Mouse (Mus musculus) forebrain, embryonic 10.5 days (tissue): ENCODE measurements around the gene Ryr1. TPM values are rescaled to one million over a fixed set of nuclear protein-coding genes. Genes with fewer than 3 reads are reported as not detected.
A peak's percentile ranks its signal among the peaks of the same experiment; 100 is the strongest.

Experiments used
- DNase-seq: peaks from one replicate; pipeline ENCODE4 v3.0.0-alpha.2; 2017; ENCODE audit warnings: low spot score; ENCODE audit errors: extremely low spot score
- H3K27ac ChIP-seq: fragments of 300-500 bp; sonication (generic); 2 replicates; pipeline ENCODE4 v1.5.1; 2016; ENCODE audit warnings: mild to moderate bottlenecking
- H3K27me3 ChIP-seq: fragments of 300-500 bp; sonication (generic); 2 replicates; pipeline ENCODE4 v1.6.1; 2016; ENCODE audit warnings: mild to moderate bottlenecking; ENCODE audit not compliant: poor library complexity, severe bottlenecking
- H3K36me3 ChIP-seq: fragments of 300-500 bp; sonication (generic); replicated peaks from 2 replicates; pipeline ENCODE4 v1.6.1; 2016; ENCODE audit warnings: mild to moderate bottlenecking, moderate library complexity
- H3K4me1 ChIP-seq: fragments of 300-500 bp; sonication (generic); 2 replicates; pipeline ENCODE4 v1.6.1; 2016
- H3K4me3 ChIP-seq: fragments of 300-500 bp; sonication (generic); 2 replicates; pipeline ENCODE4 v1.5.1; 2016; ENCODE audit warnings: mild to moderate bottlenecking, moderate library complexity
- H3K9me3 ChIP-seq: fragments of 300-500 bp; sonication (generic); 2 replicates; pipeline ENCODE4 v1.6.1; 2016; ENCODE audit warnings: mild to moderate bottlenecking, moderate library complexity
- WGBS: fragments of 180-500 bp; shearing (Covaris S2); methylation state at CpG from one replicate; pipeline ENCODE4 v1.1.7; 2016; 5-methylcytosine and 5-hydroxymethylcytosine counted together
- polyA plus RNA-seq: library from polyadenylated mRNA; unstranded; fragments of >200 nt; fragmentation: Nextera tagmentation; extraction: Ambion mirVana; gene quantifications from 2 replicates; pipeline ENCODE4 v1.2.1, GENCODE M21; 2016

Ryr1 gene
- polyA plus RNA-seq, 1 experiment from 2014 or later: 1.0 TPM

GRCm38 (mm10) chr7:29017222-29017621 is 107.8 kb downstream of the Ryr1 start:
- DNase-seq: no peak
- peaks cover 10% of the 10 kb centered on the region for H3K4me1 ChIP-seq
- peaks cover 58% of the 10 kb centered on the region for H3K27me3 ChIP-seq
- peaks cover 7% of the 10 kb centered on the region for H3K9me3 ChIP-seq
- WGBS: 88% methylated on average over 7 of the region's 7 CpGs
- H3K4me3 ChIP-seq: no peak overlapping the region
- no peaks in the 10 kb centered on the region for H3K36me3 ChIP-seq
- H3K27ac ChIP-seq: no peak overlapping the region

GRCm38 (mm10) chr7:29016440-29016839 is 108.5 kb downstream of the Ryr1 start:
- Histone ChIP-seq H3K4me1 (peaks cover 10% of the 10 kb centered on the region), H3K36me3 (no peaks in the 10 kb centered on the region), H3K27me3 (peaks cover 54% of the 10 kb centered on the region), H3K9me3 (peaks cover 7% of the 10 kb centered on the region), H3K4me3 (no peak overlapping the region), H3K27ac (no peak overlapping the region)
- 88% methylated on average over 7 of the region's 7 CpGs for WGBS
- DNase-seq: no peak

GRCm38 (mm10) chr7:29014984-29015383 is 110.0 kb downstream of the Ryr1 start:
- WGBS: 95% methylated on average over 1 of the region's 1 CpGs
- H3K27me3 ChIP-seq: peaks cover 39% of the 10 kb centered on the region
- peaks cover 7% of the 10 kb centered on the region for H3K9me3 ChIP-seq
- no peak overlapping the region for H3K4me3 ChIP-seq
- peaks cover 9% of the 10 kb centered on the region for H3K4me1 ChIP-seq
- H3K36me3 ChIP-seq: no peaks in the 10 kb centered on the region
- H3K27ac ChIP-seq: no peak overlapping the region
- no peak for DNase-seq

GRCm38 (mm10) chr7:29008714-29009113 is 116.3 kb downstream of the Ryr1 start:
- no peaks in the 10 kb centered on the region for H3K4me1 ChIP-seq

DNA sequence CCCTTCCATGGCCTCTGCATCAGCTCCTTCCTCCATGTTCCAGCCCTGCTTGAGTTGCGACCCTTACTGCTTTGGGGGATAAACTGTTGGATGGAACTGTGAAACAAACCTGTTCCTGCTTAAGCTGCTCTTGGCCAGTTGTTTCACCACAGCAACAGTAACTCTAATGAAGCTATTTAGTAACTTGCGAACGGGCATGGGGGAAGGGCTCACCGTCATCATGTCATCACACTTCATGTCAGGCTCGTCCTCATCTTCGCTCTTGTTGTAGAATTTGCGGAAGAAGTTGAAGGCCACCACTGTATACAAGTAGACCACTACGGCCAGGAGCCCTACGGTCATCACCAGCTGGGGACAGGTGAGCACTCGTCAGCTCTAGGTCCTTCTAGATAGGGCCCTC is 116.8 kb downstream of the Ryr1 start:
- Histone ChIP-seq H3K36me3 (no peaks in the 10 kb centered on the region), H3K9me3 (peaks cover 9% of the 10 kb centered on the region; the same call in 1 of the 2 replicates), H3K4me3 (no peak overlapping the region), H3K27ac (no peak overlapping the region), H3K4me1 (no peaks in the 10 kb centered on the region), H3K27me3 (no peaks in the 10 kb centered on the region)
- DNase-seq: no peak
- 94% methylated on average over 10 of the region's 10 CpGs for WGBS

More at GRCm38 (mm10) chr7:29008714-29009113, 116.3 kb downstream of the Ryr1 start:
- H3K27ac ChIP-seq: no peak overlapping the region
- DNase-seq: no peak
- no peaks in the 10 kb centered on the region for H3K36me3 ChIP-seq
- no peaks in the 10 kb centered on the region for H3K27me3 ChIP-seq
- H3K4me3 ChIP-seq: no peak overlapping the region
- 81% methylated on average over 9 of the region's 9 CpGs for WGBS
- H3K9me3 ChIP-seq: peaks cover 4% of the 10 kb centered on the region; the same call in 1 of the 2 replicates

DNA sequence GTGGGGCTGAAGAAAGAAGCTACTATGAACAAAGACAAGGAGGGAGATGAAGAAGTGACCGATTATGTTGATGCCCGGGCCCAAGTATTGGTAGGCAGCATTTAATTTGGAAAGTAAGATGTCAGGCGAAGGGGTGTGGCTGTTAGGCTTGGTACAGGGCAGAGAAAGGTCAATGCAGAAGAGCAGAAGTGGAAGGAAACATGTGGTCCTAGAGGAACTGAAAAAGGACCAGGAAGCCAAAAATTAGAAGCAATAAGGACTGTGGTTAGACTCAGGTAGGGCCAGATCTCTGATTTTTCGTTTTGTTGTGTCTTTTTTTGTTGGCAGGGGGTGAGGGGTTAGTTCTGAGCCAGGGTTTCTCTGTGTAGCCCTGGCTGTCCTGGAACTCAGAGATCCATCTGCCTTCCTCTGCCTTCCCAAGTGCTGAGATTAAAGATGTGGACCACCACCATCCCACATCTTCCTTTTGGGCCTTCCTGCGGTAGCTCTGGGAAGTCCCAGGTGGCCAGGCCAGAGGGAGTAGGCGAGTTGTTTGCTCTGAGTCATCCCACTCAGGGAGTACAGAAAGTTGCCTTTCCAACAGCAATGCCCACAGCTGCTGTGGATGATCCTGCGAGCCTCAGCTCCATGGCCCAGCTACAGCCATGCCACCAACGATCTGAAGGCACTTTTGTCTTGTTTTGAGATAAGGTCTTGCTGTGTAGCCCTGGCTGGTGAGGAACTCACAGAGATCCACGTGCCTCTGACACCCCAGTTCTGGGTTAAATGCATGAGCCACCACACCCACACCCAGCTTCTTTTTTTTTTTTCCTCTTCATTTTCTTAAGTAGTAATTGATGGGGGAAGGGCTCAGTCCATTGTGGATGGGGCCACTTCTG is 117.5 kb downstream of the Ryr1 start:
- WGBS: 79% methylated on average over 9 of the region's 9 CpGs
- Histone ChIP-seq H3K27me3 (peaks cover under 1% of the 10 kb centered on the region; the same call in 1 of the 2 replicates), H3K27ac (no peak overlapping the region), H3K36me3 (no peaks in the 10 kb centered on the region), H3K4me1 (no peaks in the 10 kb centered on the region), H3K9me3 (peaks cover 9% of the 10 kb centered on the region; the same call in 1 of the 2 replicates), H3K4me3 (no peak overlapping the region)
- DNase-seq: no peak

GRCm38 (mm10) chr7:29000651-29001605 is 124.1 kb downstream of the Ryr1 start:
- peak overlapping the region; percentile 60 for H3K4me3 ChIP-seq
- WGBS: 8% methylated on average over 43 of the region's 43 CpGs
- peaks cover 15% of the 10 kb centered on the region for H3K4me1 ChIP-seq
- DNase-seq: peak; percentile 88
- H3K27ac ChIP-seq: peak overlapping the region; percentile 85
- H3K36me3 ChIP-seq: no peaks in the 10 kb centered on the region
- peaks cover 9% of the 10 kb centered on the region; the same call in 1 of the 2 replicates for H3K9me3 ChIP-seq
- peaks cover 23% of the 10 kb centered on the region for H3K27me3 ChIP-seq

DNA sequence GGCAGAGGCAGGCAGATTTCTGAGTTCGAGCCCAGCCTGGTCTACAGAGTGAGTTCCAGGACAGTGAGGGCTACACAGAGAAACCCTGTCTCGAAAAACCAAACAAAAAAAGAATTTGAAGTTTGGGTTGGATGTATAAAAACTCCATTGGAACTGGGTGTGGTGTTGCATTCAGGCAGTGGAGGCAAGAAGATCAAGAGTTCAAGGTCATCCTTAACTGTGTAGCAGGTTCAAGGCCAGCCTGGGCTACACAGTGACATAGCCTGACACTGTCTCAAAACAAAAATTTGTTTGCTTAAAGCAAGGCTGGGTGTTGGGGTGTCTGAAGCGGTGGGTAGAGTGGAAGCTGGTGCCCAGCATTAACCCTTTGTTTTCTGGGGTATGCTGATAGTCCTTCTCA is 131.6 kb downstream of the Ryr1 start:
- no peaks in the 10 kb centered on the region for H3K27me3 ChIP-seq
- WGBS: 84% methylated on average over 3 of the region's 3 CpGs
- no peaks in the 10 kb centered on the region for H3K36me3 ChIP-seq

DNA sequence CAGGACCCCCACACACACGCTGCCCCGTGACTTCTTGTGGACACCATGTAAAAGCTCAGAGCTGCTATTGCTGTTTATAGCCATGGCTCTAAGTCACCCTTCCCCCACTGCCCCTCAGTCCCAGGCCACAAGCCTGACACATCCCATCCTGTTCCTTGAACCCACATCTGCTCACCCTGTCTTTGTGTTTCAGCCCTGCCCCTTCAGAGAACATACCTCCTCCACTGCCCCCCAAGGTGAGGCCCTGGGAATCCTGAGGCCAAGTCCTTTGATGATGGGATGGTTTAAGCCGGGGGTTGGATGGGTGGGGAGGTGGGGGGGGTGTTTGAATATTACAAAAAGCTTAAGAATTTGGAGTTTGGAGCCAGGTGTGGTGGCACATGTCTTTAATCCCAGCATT is 132.0 kb downstream of the Ryr1 start:
- H3K4me3 ChIP-seq: no peak overlapping the region
- H3K9me3 ChIP-seq: no peaks in the 10 kb centered on the region
- H3K4me1 ChIP-seq: peaks cover 3% of the 10 kb centered on the region; the same call in 1 of the 2 replicates
- WGBS: 93% methylated on average over 3 of the region's 3 CpGs
- H3K36me3 ChIP-seq: no peaks in the 10 kb centered on the region
- no peak for DNase-seq
- H3K27me3 ChIP-seq: no peaks in the 10 kb centered on the region
- no peak overlapping the region for H3K27ac ChIP-seq

More for the DNA sequence above, 131.6 kb downstream of the Ryr1 start:
- no peak for DNase-seq
- peaks cover 3% of the 10 kb centered on the region; the same call in 1 of the 2 replicates for H3K4me1 ChIP-seq
- no peaks in the 10 kb centered on the region for H3K9me3 ChIP-seq
- H3K4me3 ChIP-seq: no peak overlapping the region
- H3K27ac ChIP-seq: no peak overlapping the region

DNA sequence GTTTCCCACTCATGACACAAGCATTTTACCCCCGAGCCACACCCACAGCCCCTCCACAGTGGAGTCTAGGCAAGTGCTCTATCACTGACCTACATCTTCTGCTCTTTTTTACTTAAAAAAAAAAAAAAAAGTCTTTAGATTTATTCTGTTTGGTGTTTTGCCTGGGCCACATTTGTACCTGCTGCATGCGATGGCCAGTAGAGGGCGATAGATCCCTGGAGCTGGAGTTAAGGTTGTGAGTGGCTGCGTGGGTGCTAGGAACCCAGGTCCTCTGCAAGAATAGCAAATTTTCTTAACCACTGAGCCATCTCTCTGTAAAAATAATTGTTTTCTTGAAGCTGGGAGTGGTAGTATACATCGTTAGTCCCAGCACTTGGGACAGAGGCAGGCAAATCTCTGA is 133.4 kb downstream of the Ryr1 start:
- no peak overlapping the region for H3K4me3 ChIP-seq
- H3K9me3 ChIP-seq: no peaks in the 10 kb centered on the region
- no peak overlapping the region for H3K27ac ChIP-seq
- peaks cover 3% of the 10 kb centered on the region; the same call in 1 of the 2 replicates for H3K4me1 ChIP-seq
- no peaks in the 10 kb centered on the region for H3K27me3 ChIP-seq
- H3K36me3 ChIP-seq: no peaks in the 10 kb centered on the region
- 64% methylated on average over 5 of the region's 5 CpGs for WGBS
- no peak for DNase-seq

DNA sequence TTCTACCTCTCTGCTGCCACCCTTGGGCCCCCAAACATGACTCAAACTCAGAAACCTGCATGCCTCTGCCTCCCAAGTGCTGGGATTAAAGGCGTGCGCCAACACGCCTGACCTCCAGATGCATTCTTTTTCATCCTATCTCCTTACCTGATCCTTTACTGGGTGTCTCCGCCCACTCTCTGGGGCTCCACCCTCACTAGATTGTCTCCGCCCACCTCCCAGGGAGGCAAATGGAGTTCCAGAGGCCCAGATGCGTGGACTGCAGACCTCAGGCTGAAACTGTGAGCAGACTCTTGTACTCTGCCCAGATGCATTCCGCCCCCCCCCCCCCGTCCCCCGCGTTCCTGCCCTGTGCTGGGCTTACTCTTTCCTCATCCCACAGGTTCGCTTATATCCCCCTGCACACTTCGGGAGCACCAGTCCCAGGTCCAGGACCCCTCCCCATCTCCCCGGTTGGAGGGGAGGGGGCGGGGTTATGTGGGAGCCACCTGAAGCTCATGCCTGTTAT is 134.2 kb downstream of the Ryr1 start:
- H3K27me3 ChIP-seq: no peaks in the 10 kb centered on the region
- H3K36me3 ChIP-seq: no peaks in the 10 kb centered on the region
- no peak overlapping the region for H3K27ac ChIP-seq
- no peak for DNase-seq
- 55% methylated on average over 13 of the region's 14 CpGs for WGBS
- H3K4me1 ChIP-seq: peaks cover 3% of the 10 kb centered on the region; the same call in 1 of the 2 replicates
- H3K4me3 ChIP-seq: no peak overlapping the region
- no peaks in the 10 kb centered on the region for H3K9me3 ChIP-seq

DNA sequence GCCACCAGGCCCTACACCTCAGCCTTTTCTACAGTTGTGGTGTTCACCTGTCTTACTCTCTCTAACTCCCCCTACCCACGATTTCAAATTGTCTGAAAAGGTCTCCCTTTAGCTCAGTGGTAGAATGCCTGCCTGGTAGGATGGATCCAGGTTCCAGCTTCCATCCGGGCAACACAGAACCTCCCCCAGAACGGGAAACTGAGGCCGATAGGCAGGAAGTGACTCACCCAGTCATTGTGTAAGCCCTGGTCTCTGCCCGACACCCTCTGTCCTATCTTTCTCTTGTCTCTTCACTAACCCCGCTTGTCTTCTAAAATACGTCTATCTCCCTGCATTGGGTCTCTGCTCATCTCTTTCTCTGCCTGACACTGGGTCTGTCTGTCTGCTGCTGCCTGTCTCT is 139.8 kb downstream of the Ryr1 start:
- H3K9me3 ChIP-seq: no peaks in the 10 kb centered on the region
- no peak overlapping the region for H3K4me3 ChIP-seq
- no peaks in the 10 kb centered on the region for H3K27me3 ChIP-seq
- H3K27ac ChIP-seq: no peak overlapping the region
- 80% methylated on average over 7 of the region's 7 CpGs for WGBS
- no peak for DNase-seq
- peaks cover 2% of the 10 kb centered on the region for H3K36me3 ChIP-seq
- H3K4me1 ChIP-seq: peaks cover 27% of the 10 kb centered on the region
